Mouse (Mus musculus) thymus, adult 2 months (tissue): ENCODE data around the gene Clcn2.

Experiments
- CTCF ChIP-seq: fragments of 200-500 bp; IDR thresholded peaks from 2 replicates; pipeline ENCODE4 v1.5.1; 2012; ENCODE audit warnings: mild to moderate bottlenecking, control low read depth, low read length, moderate library complexity, borderline replicate concordance; ENCODE audit not compliant: control insufficient read depth, poor library complexity, insufficient read depth; ENCODE audit errors: extremely low read depth
- POLR2A ChIP-seq: fragments of 200-500 bp; IDR thresholded peaks from 2 replicates; pipeline ENCODE4 v1.6.1; 2012; ENCODE audit warnings: mild to moderate bottlenecking, low read length, control low read depth, moderate library complexity; ENCODE audit not compliant: control insufficient read depth, poor library complexity, insufficient read depth; ENCODE audit errors: extremely low read depth

GRCm38 (mm10) chr16:20723247-20723646 lies 5.7 kb upstream of the Clcn2 start:
- TF ChIP-seq CTCF, result no peak
- no peak for TF ChIP-seq POLR2A
